Mouse (Mus musculus): ENCODE data around the gene G2e3. TPM values are rescaled to one million over a fixed set of nuclear protein-coding genes. Genes with fewer than 3 reads are reported as not detected.

Gene G2e3
- polyA plus RNA-seq (2016; fragmentation: Nextera tagmentation; extraction: Ambion mirVana): 50.0 and 50.3 TPM in 2 replicates

DNA sequence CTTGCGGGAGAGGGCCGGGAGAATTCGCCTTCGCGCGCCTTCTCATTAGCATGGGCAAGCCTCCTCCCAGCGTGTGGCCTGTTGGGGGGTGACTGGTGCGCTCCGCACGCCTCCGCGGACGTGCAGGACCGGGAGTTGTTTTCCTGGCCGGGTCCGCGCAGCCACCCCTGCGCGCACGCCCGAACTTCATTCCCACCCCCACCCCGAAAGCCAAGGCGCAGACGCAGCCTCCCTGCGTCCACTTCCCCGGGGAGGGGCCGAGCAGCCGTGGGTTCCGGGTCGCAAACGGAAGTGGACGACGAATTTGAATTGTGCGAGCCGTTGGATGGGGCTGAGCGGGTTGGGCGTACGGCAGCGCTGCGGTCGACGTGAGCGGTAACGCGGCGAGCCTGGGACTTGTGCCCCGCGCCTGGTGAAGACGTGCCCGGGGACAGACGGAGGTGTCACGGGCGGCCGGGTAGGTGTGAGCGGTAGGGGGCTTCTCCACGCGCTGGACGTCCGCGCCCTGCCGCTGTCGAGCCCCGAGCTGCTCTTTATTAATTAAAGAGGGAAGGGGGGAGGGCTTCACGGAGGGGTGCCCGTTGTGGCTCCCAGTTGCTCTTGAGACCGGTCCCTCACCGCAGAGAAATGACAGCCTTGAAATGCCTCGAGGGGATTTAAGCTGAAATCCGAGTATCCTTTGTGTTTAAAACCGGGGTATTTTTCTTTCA lies at the start of gene G2e3:
TSS of gene G2e3 (plus strand) at position 74 of the 710 bp plus-strand sequence.
- peaks cover 7% of the 10 kb centered on the region; the same call in 1 of the 2 replicates for H3K4me1 ChIP-seq (replicated peaks)
- peak within 1 kb of the TSS; percentile 56 for H3K4me2 ChIP-seq
- peak within 1 kb of the TSS; percentile 72 for H3K4me3 ChIP-seq (replicated peaks)
- H3K9me3 ChIP-seq: no peaks in the 10 kb centered on the region
- H3K9ac ChIP-seq (replicated peaks): peak within 1 kb of the TSS; percentile 83
- peaks cover 16% of the 10 kb centered on the region for H3K36me3 ChIP-seq
- peak; percentile 97 for ATAC-seq (ENCODE audit: insufficient number of reproducible peaks, insufficient read depth, low FRiP score, low TSS enrichment, low read depth)
- no peaks in the 10 kb centered on the region for H3K27me3 ChIP-seq
- WGBS: under 1% methylated on average over 70 of the region's 70 CpGs
- peak within 1 kb of the TSS; percentile 93 for H3K27ac ChIP-seq

DNA sequence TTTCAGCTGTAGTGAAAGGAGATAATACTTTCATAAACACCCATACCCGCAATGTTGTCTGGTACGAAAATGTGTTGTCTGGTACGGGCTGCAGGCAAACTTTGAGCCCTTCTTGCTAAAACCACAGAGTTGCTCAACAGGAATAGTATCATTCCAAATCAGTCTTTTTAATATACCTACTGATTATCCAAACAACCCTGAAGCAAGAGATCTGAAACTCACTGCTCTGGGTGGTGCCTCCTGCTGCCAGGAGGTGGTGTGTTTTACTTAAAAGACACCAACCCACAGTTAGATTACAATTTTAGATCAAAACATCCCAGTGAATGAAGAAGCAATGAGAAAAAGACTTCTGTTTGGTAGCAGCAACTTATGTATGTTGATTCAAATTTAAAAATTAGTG lies 24.3 kb upstream of the G2e3 start:
- no peaks in the 10 kb centered on the region for H3K36me3 ChIP-seq
- no peaks in the 10 kb centered on the region for H3K4me1 ChIP-seq (replicated peaks)
- no peak overlapping the region for H3K4me2 ChIP-seq
- H3K27me3 ChIP-seq: no peaks in the 10 kb centered on the region
- H3K4me3 ChIP-seq (replicated peaks): no peak overlapping the region
- no peak for ATAC-seq (ENCODE audit: insufficient number of reproducible peaks, insufficient read depth, low FRiP score, low TSS enrichment, low read depth)
- 82% methylated on average over 3 of the region's 3 CpGs for WGBS
- H3K27ac ChIP-seq: no peak overlapping the region
- no peaks in the 10 kb centered on the region for H3K9me3 ChIP-seq
- H3K9ac ChIP-seq (replicated peaks): no peak overlapping the region

DNA sequence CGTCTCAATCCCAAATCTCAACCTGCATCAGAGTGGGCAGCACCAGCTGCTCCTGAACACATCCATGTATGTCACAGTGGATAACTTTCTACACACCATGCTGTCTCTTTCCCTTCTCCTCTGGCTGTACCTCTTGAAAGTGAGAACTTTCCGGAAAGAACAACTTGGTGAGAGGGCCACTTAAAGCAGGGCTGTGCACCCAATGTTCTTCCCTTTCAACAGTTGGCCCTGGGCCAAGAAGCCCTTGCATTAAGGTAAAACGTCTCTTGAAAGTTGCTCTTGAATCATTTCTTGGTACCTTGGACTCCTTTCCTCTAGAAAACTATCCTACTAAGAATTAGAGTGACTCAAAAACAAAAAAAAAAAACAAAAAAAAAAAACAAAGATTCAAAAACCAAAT lies 21.0 kb upstream of the G2e3 start:
- no peaks in the 10 kb centered on the region for H3K9me3 ChIP-seq
- no peak overlapping the region for H3K9ac ChIP-seq (replicated peaks)
- H3K27ac ChIP-seq: no peak overlapping the region
- no peak for ATAC-seq (ENCODE audit: insufficient number of reproducible peaks, insufficient read depth, low FRiP score, low TSS enrichment, low read depth)
- no peak overlapping the region for H3K4me3 ChIP-seq (replicated peaks)
- no peaks in the 10 kb centered on the region for H3K4me1 ChIP-seq (replicated peaks)
- WGBS: 92% methylated on average over 3 of the region's 3 CpGs
- H3K4me2 ChIP-seq: no peak overlapping the region
- no peaks in the 10 kb centered on the region for H3K36me3 ChIP-seq
- no peaks in the 10 kb centered on the region for H3K27me3 ChIP-seq

DNA sequence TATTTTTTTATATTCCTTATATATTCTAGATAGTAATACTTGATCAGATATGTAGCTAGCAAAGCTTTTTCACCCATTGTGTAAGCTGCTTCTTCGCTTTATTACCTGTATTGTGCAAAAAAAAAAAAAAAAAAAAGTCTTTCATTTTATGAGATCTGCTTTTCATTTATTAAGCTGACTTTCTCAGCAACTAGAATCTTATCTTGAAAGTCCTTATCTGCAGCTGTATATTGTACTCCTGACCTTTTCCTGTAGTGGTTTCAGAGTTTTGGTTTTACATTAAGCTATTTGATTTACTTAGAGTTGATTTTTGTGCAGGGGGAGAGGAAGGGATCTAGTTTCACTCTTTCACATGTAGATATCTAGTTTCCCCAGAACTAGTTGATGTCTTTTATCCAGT lies 10.8 kb upstream of the G2e3 start:
- Histone ChIP-seq H3K4me1 (replicated peaks) (no peaks in the 10 kb centered on the region), H3K4me2 (no peak overlapping the region), H3K27ac (no peak overlapping the region), H3K36me3 (no peaks in the 10 kb centered on the region), H3K27me3 (no peaks in the 10 kb centered on the region), H3K9me3 (no peaks in the 10 kb centered on the region), H3K9ac (replicated peaks) (no peak overlapping the region), H3K4me3 (replicated peaks) (no peak overlapping the region)
- 83% methylated on average over 1 of the region's 1 CpGs for WGBS
- no peak for ATAC-seq (ENCODE audit: insufficient number of reproducible peaks, insufficient read depth, low FRiP score, low TSS enrichment, low read depth)

DNA sequence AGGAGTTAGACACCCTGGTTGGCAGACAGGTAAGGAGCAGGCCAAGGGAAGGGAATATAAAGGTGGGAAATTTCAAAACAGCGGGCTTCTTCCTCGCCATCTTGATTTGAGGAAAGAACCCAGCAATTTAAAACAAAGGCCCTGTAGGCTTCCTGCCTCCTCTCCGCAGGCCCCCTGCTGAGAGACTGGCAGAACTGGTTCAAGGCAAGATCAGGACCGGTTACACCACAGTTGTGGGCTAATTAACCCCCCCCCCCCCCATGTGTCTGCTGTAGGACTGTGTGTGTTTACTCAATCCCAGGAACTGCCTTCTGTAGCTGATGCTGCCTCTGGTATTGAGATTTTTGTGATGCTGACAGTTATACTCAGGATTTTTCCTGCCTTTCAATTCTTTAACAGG lies 1.7 kb upstream of the G2e3 start:
- no peaks in the 10 kb centered on the region for H3K36me3 ChIP-seq
- WGBS: 36% methylated on average over 4 of the region's 4 CpGs
- no peak for ATAC-seq (ENCODE audit: insufficient number of reproducible peaks, insufficient read depth, low FRiP score, low TSS enrichment, low read depth)
- H3K9ac ChIP-seq (replicated peaks): no peak overlapping the region
- H3K27me3 ChIP-seq: no peaks in the 10 kb centered on the region
- H3K9me3 ChIP-seq: no peaks in the 10 kb centered on the region
- H3K4me1 ChIP-seq (replicated peaks): peaks cover 7% of the 10 kb centered on the region; the same call in 1 of the 2 replicates
- no peak overlapping the region for H3K27ac ChIP-seq
- no peak overlapping the region for H3K4me3 ChIP-seq (replicated peaks)
- H3K4me2 ChIP-seq: no peak overlapping the region

DNA sequence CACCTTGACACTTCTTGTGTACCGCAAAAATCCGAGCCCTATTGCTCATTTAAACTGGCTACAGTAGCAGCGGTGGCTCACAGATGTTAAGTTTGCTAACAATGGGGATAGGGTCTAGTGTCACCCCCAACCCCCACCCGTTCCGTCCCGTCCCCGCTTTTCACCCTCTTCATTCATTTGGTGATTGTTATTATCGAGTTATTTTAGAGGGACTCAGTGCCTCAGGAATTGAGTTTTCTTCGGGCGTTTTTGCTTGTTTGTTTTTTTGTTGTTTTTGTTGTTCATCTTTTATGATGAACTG lies 787 bp downstream of the G2e3 start:
- H3K27ac ChIP-seq: peak overlapping the region; percentile 93
- peaks cover 7% of the 10 kb centered on the region; the same call in 1 of the 2 replicates for H3K4me1 ChIP-seq (replicated peaks)
- no peaks in the 10 kb centered on the region for H3K9me3 ChIP-seq
- peaks cover 21% of the 10 kb centered on the region for H3K36me3 ChIP-seq
- H3K4me2 ChIP-seq: peak overlapping the region; percentile 56
- H3K9ac ChIP-seq (replicated peaks): peak overlapping the region; percentile 83
- WGBS: under 1% methylated on average over 10 of the region's 10 CpGs
- H3K27me3 ChIP-seq: no peaks in the 10 kb centered on the region
- peak; percentile 39; the same call in 1 of the 2 replicates for ATAC-seq (ENCODE audit: insufficient number of reproducible peaks, insufficient read depth, low FRiP score, low TSS enrichment, low read depth)
- peak overlapping the region; percentile 72 for H3K4me3 ChIP-seq (replicated peaks)

DNA sequence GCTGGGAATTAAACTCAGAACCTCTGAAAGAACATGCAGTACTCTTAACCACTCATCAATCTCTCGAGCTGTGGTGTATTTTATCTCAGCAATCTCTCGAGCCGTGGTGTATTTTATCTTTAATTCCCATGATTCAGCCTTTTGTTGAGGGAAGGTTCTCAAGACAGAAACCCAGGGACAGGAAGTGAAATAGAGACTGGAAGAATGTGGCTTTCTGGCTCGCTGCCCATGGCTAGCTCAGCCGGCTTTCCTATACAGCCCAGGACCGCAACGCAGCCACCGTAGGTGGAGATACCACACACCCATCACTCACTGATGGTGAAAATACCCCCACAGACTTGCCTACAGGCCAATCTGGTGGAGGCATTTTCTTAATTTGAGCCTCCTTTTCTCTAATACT lies 7.4 kb downstream of the G2e3 start:
- H3K4me2 ChIP-seq: no peak overlapping the region
- no peak overlapping the region for H3K9ac ChIP-seq (replicated peaks)
- H3K27ac ChIP-seq: no peak overlapping the region
- no peak overlapping the region for H3K4me3 ChIP-seq (replicated peaks)
- H3K9me3 ChIP-seq: no peaks in the 10 kb centered on the region
- WGBS: 96% methylated on average over 8 of the region's 8 CpGs
- ATAC-seq (ENCODE audit: insufficient number of reproducible peaks, insufficient read depth, low FRiP score, low TSS enrichment, low read depth): no peak
- H3K36me3 ChIP-seq: peaks cover 77% of the 10 kb centered on the region
- H3K27me3 ChIP-seq: no peaks in the 10 kb centered on the region
- H3K4me1 ChIP-seq (replicated peaks): peaks cover 7% of the 10 kb centered on the region; the same call in 1 of the 2 replicates

DNA sequence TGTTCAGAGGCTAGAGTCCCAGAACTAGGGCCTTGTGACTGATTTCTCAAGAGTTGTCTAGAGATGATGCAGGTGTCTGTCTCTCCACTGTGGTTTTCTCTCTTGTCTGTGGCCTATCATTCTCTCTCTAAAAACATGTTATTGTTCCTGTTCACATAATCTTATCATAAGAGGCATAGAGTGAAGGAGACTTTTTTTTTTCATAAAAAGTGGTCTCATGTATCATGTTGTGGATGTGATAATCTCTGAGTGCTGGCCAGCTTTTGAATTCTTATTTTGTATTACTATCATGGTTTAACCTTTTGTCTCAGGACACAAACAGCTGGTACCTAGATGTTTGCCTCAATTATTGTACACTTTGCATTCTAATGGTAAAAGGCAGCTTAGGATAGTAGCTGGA lies 13.4 kb downstream of the G2e3 start:
- ATAC-seq (ENCODE audit: insufficient number of reproducible peaks, insufficient read depth, low FRiP score, low TSS enrichment, low read depth): no peak
- Histone ChIP-seq H3K4me3 (replicated peaks) (no peak overlapping the region), H3K4me1 (replicated peaks) (no peaks in the 10 kb centered on the region), H3K9me3 (no peaks in the 10 kb centered on the region), H3K36me3 (peaks cover 79% of the 10 kb centered on the region), H3K27ac (no peak overlapping the region), H3K9ac (replicated peaks) (no peak overlapping the region), H3K27me3 (no peaks in the 10 kb centered on the region), H3K4me2 (no peak overlapping the region)

DNA sequence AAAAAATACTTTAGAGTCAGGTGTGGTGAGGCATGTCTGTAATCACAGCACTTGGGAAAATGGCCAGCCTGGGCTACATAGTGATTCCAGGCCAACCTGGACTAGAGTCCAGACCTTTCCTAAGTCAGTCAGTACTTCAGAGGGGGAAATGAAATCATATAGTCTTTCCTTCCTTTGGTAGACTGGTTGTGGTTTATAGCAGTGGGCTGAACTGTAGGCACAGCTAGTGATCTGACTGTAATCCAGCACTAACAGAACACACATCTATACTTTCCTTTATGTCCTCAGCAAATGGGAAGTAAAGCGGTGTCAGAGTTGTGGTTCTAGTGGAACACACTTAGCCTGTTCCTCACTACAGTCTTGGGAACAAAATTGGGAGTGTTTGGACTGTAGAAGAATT lies 15.0 kb downstream of the G2e3 start:
- WGBS: 100% methylated on average over 1 of the region's 1 CpGs
- Histone ChIP-seq H3K9ac (replicated peaks) (no peak overlapping the region), H3K27me3 (no peaks in the 10 kb centered on the region), H3K27ac (no peak overlapping the region), H3K4me1 (replicated peaks) (no peaks in the 10 kb centered on the region), H3K36me3 (peaks cover 80% of the 10 kb centered on the region), H3K4me3 (replicated peaks) (no peak overlapping the region), H3K9me3 (no peaks in the 10 kb centered on the region), H3K4me2 (no peak overlapping the region)
- no peak for ATAC-seq (ENCODE audit: insufficient number of reproducible peaks, insufficient read depth, low FRiP score, low TSS enrichment, low read depth)

DNA sequence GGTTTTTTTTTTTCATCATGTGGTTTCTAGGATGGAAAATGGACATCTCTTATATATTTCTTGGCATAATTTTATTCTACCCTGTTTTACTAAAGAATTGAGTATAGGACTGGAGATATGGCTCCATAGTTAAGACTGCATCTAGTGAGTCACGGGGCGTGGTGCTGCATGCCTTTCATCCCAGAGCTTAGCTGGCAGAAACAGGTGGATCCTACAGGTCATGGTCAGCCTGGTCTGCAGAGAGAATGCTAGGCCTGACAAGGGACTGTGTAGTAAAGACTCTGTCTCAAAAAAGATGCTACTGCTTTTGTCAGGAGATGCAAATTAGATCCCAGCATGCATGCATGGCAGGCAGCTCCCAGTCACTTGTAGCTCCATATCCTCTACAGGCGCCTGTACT lies 20.6 kb downstream of the G2e3 start:
- no peaks in the 10 kb centered on the region for H3K27me3 ChIP-seq
- WGBS: 97% methylated on average over 3 of the region's 3 CpGs
- no peak overlapping the region for H3K4me2 ChIP-seq
- ATAC-seq (ENCODE audit: insufficient number of reproducible peaks, insufficient read depth, low FRiP score, low TSS enrichment, low read depth): no peak
- H3K27ac ChIP-seq: no peak overlapping the region
- peaks cover 70% of the 10 kb centered on the region for H3K36me3 ChIP-seq
- no peaks in the 10 kb centered on the region for H3K9me3 ChIP-seq
- H3K4me1 ChIP-seq (replicated peaks): no peaks in the 10 kb centered on the region
- no peak overlapping the region for H3K9ac ChIP-seq (replicated peaks)
- H3K4me3 ChIP-seq (replicated peaks): no peak overlapping the region

DNA sequence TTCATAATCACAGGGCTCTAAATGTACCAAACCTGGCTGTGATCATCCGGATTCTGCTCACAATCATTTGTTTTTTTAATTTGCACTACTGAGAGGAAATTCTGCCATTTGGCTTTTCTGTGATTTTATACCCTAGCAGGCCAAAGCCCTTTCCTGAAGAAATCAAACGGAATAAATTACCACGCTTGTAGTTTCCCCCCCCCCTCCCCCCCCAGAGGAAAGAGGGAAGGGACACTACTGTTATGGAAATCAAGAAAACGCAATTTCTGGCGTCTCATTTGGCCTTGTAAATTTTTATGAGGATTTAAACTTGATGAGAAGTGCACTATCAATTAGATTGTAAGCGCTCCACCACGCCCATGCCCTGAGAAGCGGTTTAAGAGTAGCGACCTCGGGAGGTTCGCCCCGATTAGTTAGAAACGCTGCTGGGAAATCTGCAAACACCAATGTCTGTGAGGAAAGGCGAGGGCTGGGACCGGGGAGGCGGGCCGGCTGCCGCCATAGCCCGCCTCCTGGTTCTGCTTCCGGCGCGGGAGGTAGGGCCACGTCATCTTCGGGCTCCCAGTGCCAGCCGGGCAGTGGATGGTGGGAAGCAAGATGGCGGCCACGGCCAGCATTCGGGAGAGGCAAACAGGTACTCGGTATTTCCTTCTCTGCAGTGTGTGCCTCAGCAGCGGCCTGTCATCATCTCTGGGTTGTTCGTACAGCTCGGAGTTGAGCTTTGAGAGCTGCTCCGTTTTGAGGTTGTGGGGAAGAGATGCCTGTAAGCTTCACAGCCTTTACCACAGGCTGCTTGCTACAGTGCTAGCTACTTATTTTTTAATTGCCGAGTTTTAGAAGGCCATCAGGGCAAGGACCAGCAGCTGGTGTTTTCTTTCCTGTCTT lies 29.4 kb downstream of the G2e3 start, which contains the start of gene Scfd1:
TSS of gene Scfd1 (plus strand) at position 508 of the 885 bp plus-strand sequence.
- Histone ChIP-seq H3K4me3 (replicated peaks) (peak within 1 kb of the TSS; percentile 70), H3K9ac (replicated peaks) (peak within 1 kb of the TSS; percentile 83), H3K4me1 (replicated peaks) (no peaks in the 10 kb centered on the region), H3K27me3 (no peaks in the 10 kb centered on the region), H3K4me2 (peak within 1 kb of the TSS; percentile 60), H3K36me3 (peaks cover 32% of the 10 kb centered on the region), H3K27ac (peak within 1 kb of the TSS; percentile 88), H3K9me3 (no peaks in the 10 kb centered on the region)
- peak; percentile 100 for ATAC-seq (ENCODE audit: insufficient number of reproducible peaks, insufficient read depth, low FRiP score, low TSS enrichment, low read depth)
- 1% methylated on average over 34 of the region's 34 CpGs for WGBS

Data from limb, embryonic 12.5 days (tissue).